Mouse (Mus musculus) kidney, postnatal 36 days (tissue): Measurements from ENCODE around the gene Tspan5.

Experiments
- DNase-seq, 2 experiments: peaks; one replicate each; pipeline ENCODE4 v3.0.0; 2021 to 2022; ENCODE audit warnings: mixed read lengths in 2 of 2

The Tspan5 gene

DNA sequence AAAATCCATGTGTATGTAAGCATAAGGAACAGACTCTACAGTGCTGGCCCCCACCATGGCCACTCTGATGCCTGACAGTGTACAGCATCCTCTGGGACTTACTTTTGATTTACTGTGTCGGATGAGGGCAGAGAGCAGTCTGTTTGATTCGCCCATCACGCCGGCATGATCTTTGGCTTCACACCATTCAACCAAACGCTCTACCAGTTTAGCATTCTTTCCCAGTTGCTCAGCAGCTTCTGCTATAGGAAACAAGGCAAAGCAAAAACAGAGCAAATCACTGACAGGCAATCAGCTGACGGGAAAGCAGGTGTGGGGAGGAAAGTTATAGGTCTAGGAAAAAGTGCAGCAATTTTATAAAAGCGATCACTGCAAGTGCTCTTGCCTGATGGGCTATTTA is 213.2 kb downstream of the Tspan5 start:
- DNase-seq: no peak
